Mouse (Mus musculus) cerebellum, adult 8-10 months (tissue): Measurements from ENCODE around the gene Aamp.

Experiments used
- DNase-seq: peaks from one replicate; pipeline ENCODE4 v3.0.0; 2022

Gene Aamp

GRCm38 (mm10) chr1:74300347-74301110, 16.0 kb upstream of the Aamp start:
- DNase-seq: no peak

GRCm38 (mm10) chr1:74298996-74299395, 14.5 kb upstream of the Aamp start:
- no peak for DNase-seq

- DNase-seq: no peak
Measured at GRCm38 (mm10) chr1:74298157-74298750, 13.7 kb upstream of the Aamp start.

GRCm38 (mm10) chr1:74297269-74297668, 12.7 kb upstream of the Aamp start:
- no peak for DNase-seq

- DNase-seq: no peak
Measured at GRCm38 (mm10) chr1:74296477-74296876, 11.9 kb upstream of the Aamp start.

GRCm38 (mm10) chr1:74295456-74296171, 11.1 kb upstream of the Aamp start:
- peak; percentile 81 for DNase-seq

- no peak for DNase-seq
Measured at GRCm38 (mm10) chr1:74294733-74295455, 10.4 kb upstream of the Aamp start.

- DNase-seq: no peak
Measured at GRCm38 (mm10) chr1:74294090-74294643, 9.6 kb upstream of the Aamp start.

GRCm38 (mm10) chr1:74293306-74293960, 8.9 kb upstream of the Aamp start:
- DNase-seq: no peak

- no peak for DNase-seq
Measured at GRCm38 (mm10) chr1:74292331-74293020, 7.9 kb upstream of the Aamp start.

- DNase-seq: no peak
Measured at GRCm38 (mm10) chr1:74290141-74290540, 5.6 kb upstream of the Aamp start.

- peak; percentile 13 for DNase-seq
Measured at GRCm38 (mm10) chr1:74289740-74290139, 5.2 kb upstream of the Aamp start.

GRCm38 (mm10) chr1:74289248-74289647, 4.7 kb upstream of the Aamp start:
- peak; percentile 17 for DNase-seq

- DNase-seq: peak; percentile 11
Measured at GRCm38 (mm10) chr1:74288327-74288726, 3.8 kb upstream of the Aamp start.

- DNase-seq: peak; percentile 57
Measured at GRCm38 (mm10) chr1:74286869-74287607, 2.5 kb upstream of the Aamp start.

GRCm38 (mm10) chr1:74285212-74286010, 873 bp upstream of the Aamp start:
- DNase-seq: peak; percentile 41

GRCm38 (mm10) chr1:74283686-74284463, 663 bp downstream of the Aamp start:
- DNase-seq: peak; percentile 61

GRCm38 (mm10) chr1:74282896-74283625, 1.5 kb downstream of the Aamp start:
- DNase-seq: peak; percentile 40

- no peak for DNase-seq
Measured at GRCm38 (mm10) chr1:74281886-74282285, 2.7 kb downstream of the Aamp start.
